Mouse (Mus musculus) lung, postnatal 10 days (tissue): ENCODE data around the gene Sox8.

Experiments
- DNase-seq: peaks from one replicate; pipeline ENCODE4 v3.0.0; 2021

Sox8 gene

DNA sequence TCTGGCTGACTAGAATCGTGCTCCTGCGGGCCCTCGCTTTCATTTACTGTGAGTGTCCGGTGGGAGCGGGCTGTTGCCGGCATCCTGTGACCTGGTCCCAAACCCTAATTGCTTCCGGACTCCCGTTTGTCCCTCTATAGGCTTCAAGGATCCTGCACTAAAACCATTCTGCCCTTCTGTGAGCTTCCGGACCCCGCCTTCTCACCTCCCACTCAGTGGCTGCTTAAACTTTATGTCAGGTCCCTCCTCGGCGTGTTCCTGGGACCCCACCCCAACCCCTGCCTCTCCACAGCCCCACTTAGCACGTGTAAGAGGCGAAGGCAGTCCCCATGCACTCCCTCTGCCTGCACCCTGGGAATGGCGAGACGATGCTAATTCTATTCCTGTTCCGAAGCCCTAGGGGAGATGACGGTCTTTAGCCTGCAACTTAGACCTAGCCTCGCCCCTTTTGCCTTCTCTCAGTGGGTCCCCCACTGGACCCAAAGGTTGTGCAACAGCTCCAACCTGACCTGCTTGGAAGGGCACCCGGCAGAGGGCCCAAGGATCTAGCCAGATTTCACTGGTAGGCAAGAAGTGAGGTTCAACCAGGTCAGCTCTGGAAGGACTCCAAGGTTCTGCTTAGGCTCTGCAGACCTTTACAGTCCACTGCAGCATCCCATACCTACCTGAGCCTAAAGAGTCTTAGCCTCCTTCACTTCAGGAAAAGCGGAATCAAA is 9.0 kb upstream of the Sox8 start:
- DNase-seq, result no peak

DNA sequence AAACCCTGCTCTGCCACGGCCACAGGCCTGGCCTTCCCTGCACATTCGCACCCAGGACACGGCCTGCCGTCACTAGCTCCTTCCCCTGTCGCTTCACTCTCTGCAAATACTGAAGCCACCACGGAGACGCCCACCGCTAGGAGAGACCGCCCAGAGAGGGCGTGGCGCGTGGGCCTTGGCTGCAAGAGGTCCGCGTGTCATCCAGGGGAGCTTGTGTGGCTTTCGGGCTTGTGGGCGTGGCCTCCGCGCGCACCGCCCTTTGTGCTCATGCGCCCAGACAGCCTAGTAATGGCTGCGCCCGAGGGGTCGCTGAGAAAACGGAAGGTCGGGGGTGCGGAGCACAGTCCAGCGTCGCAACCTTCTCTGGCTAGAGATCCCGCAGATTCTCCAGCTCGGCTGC is 8.4 kb upstream of the Sox8 start, which contains the start of gene Lmf1:
TSS of gene Lmf1 (plus strand) at position 166 of the 400 bp plus-strand sequence.
- peak; percentile 99 for DNase-seq

GRCm38 (mm10) chr17:25577702-25578101 is 7.2 kb upstream of the Sox8 start:
- DNase-seq, result no peak

GRCm38 (mm10) chr17:25577263-25577662 is 6.8 kb upstream of the Sox8 start:
- no peak for DNase-seq

- no peak for DNase-seq
These were observed 5.5 kb upstream of the Sox8 start for GRCm38 (mm10) chr17:25576034-25576433.

DNA sequence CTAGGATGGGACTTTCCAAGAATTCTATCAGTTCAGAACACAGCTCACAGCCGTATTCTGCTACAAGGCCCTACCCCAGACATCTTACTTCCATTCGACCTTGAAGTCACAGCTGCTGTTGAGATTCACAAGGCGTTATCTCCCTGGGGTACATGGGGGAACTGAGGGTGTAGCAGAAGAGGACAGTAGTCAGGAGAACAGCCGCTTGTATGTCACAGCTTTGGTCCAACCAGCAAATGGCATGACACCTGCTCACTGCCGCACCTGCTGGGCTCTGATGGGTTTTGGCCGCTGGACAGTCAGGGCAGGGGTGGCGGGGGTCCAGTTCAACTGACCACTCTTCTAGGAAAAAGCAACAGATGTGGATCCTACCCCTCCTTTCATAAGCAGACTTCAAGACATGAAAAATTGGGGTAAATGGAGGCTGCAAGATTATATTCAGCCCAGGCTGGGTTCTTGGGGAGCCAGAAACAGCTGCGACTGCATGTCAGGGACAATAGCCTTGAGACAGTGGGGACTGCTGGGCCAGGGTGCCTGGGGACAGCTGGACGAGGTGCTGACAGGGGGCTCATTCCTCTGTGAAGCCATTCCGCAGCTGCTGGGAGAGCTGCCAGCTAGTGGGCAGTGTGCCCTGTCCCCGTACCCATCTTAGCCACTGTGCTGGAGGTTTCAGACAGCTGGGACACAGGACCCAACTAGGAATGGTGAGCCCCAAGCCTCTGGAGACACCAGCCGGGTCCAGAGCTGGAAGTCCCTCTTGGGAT is 4.9 kb upstream of the Sox8 start:
- peak; percentile 37 for DNase-seq

DNA sequence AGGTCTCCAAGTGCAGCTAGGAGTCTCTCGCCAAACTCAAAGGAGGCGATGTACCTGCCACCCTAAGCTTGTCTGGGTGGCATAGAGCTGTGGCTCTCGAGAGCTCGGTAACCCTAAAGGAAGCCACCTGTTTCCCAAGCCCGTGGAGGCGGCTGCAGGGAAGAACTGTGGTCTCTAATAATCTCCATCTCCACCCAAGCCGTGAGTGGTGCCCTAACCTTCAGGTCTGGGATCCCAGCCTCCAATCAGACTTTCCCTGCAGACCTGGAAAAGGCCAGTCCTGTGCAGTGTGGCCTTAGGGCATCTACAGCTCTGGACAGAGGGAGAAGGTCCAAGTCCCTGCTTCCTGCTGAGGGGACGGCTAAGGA is 951 bp upstream of the Sox8 start:
- DNase-seq, result no peak

DNA sequence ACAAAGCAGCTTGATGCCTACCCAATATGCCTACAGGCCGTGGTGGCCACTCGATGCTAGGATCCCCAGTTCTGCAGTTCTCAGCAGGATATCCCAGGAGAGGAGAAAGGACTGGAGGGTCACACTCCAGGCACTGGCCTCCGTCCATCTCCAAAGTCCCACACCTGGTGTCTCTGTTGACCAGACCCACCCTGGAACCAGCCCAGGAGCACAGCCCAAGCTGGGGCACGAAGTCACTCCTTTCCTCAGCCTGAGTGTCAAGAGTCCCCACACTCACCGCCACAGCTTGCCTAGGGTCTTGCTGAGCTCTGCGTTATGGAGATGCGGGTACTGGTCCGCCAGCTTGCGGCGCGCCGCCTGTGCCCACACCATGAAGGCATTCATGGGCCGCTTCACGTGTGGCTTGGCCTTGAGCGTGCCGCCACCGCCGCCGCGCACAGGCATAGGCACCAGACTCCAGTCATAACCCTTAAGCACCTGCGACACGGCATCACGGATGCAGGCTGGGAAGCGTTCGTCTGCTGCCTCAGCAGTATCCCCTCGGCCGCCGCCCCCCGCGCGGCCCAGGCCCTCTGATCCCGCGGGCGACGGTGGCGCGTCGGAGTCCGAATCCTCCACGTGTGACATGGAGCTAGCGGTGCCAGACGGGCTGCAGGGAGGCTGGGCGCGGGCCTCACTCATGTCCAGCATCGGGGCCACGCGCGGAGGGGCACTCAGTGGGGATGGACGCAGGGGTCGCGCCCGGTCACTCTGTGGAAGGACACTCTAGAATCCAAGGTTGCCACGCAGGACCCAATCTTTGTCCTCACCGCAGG is 446 bp downstream of the Sox8 start:
- peak; percentile 15 for DNase-seq

- DNase-seq, result no peak
These were observed 1.6 kb downstream of the Sox8 start for GRCm38 (mm10) chr17:25568880-25569279.

DNA sequence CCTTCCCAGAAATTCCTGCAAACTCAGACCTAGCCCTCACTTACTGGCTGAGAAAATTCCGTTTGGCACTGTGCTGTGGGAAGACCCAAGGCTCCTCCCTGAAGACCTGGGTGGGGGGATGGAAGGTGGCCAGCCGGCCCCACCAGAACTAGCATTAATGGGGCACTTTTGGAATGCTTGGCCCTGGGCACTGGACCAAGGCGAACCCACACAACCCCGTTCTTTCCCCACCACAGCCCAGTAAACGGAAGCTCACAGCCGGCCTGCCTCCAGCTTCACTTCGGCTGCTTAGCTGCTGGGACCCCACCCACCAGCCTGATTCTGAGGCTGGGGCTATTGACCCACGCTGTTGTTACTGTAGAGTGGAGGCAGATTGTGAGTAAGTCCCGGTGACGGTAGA is 2.3 kb downstream of the Sox8 start:
- peak; percentile 45 for DNase-seq

DNA sequence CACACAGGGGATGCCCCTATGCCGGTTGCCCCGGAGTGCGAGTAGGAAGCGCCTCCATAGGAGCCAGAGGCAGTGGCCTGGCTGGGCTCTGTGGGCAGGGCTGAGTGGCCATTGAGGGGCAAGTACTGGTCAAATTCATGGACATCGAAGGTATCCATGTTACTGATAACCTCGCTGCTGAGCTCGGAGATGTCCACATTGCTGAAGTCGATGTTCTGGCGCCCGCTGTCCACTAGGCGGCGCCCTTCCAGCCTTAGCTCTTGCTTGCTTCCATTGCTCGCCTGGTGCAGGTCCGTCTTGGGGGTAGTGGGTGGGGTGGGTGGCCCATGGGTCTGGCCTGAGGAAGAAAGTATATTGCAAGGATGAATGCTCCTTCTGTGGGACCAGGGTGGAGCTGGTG is 2.7 kb downstream of the Sox8 start:
- DNase-seq, result peak; percentile 67

GRCm38 (mm10) chr17:25567261-25567660 is 3.2 kb downstream of the Sox8 start:
- DNase-seq, result no peak

- no peak for DNase-seq
These were observed 4.5 kb downstream of the Sox8 start for GRCm38 (mm10) chr17:25565860-25566600.

- DNase-seq, result peak; percentile 63
These were observed 5.2 kb downstream of the Sox8 start for GRCm38 (mm10) chr17:25565244-25565643.

DNA sequence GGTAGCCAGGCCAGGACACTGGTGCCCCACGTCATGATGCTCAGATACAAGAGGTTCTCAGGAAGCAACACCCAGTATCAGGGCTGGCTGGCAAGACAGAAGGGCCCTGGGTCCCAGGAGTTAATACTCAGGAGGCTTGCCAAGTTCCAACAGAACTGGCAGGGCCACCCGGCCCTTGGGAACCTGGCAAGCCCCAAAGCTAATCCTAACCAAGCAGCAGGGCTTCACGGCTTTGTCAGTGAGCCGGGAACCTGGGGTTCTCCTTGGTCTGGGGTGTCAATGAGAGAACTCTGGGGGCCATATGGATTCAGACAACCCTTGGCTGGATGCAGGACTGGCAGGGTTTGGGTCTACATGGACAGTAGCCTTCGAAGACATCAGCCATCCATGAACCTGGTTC is 6.0 kb downstream of the Sox8 start:
- DNase-seq, result no peak

- no peak for DNase-seq
These were observed 9.1 kb downstream of the Sox8 start for GRCm38 (mm10) chr17:25561223-25562028.

GRCm38 (mm10) chr17:25560554-25561222 is 9.8 kb downstream of the Sox8 start:
- no peak for DNase-seq

GRCm38 (mm10) chr17:25559634-25560033 is 10.9 kb downstream of the Sox8 start:
- DNase-seq, result no peak

DNA sequence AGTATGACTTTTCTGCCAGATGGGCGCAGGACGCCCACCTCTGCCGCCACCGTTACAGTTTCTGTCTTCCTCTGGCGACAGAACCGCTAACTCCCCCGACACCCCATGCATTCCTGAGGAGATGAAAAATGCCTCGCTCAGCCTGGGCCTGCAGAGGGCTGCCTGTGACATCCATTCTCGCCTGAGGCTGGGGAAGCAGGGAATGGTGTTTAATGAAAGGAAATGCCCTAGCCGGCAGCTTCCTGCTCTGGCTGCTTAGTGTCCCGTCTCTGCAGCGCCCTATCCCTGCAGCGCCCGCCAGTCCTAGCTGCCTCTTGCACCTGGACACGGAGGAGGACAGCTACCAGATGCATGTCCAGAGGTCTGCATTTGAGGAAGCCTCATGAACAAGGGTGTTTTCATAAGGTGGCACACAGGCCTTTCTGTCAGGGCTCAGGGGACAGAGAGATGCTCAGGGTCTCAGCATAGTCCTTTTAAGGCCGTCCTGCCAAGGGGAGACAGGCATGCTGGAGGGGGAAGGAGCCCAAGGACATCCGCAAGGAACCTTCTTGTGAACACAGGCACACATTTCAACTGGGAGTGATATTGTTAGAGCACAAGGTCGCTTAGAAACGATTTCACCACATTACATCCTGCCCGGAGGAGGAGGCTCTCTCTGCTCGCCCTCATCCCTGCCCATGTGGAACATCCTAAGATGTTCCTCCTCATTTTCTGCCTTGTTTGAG is 13.7 kb downstream of the Sox8 start:
- DNase-seq, result no peak
